Comparison of ENCODE assay signal across 8 mouse cellular contexts in the genomic region with DNA sequence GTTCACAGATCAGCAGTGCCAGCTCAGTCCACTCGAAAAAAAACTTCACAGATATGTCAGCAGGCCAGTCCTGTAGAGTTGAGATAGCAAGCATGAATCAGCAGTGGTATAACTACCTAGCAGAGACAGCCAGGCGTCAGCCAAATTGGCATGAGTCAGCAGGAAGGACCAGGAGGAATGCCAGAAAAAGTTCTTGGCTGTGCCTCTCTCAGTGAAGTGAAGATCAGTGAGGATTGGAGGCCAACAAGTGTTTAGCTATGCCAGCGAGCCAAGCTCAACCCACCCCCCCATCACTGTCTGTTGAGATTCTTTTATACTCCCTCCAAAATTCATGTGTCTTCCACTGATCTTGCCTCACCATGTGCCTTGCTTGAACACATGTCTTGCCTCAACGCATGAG.
DNase-seq lines count a peak whose midpoint lies in the region; ATAC-seq and TF ChIP-seq lines count a peak whose summit lies in the region.

No protein-coding gene starts in this region.

- intact Hi-C loops in gastrocnemius, postnatal 36 days (cut with DNase I): no loop called here

- H3K36me3 ChIP-seq in heart, embryonic 16.5 days (ENCODE audit: control insufficient read depth, insufficient read depth): no peaks in the 10 kb centered on the region
- no peaks in the 10 kb centered on the region for H3K36me3 ChIP-seq in lung, postnatal 0 days (ENCODE audit: insufficient read depth, low read length)
- H3K36me3 ChIP-seq in neural tube, embryonic 15.5 days: no peaks in the 10 kb centered on the region

- peak; percentile 1 for DNase-seq in gastrocnemius, adult 18-20 months (ENCODE audit: low spot score)
- no peak for DNase-seq in gastrocnemius, postnatal 36 days
- DNase-seq in adrenal gland, adult 2 months: peak; percentile 85
- peak; percentile 6 for DNase-seq in lung, postnatal 0 days (ENCODE audit: low spot score)
- DNase-seq in spleen, postnatal 36 days (ENCODE audit: low spot score in 2 of 2): no peak
- DNase-seq in gastrocnemius, postnatal 25 days: no peak

- H3K9me3 ChIP-seq in heart, embryonic 16.5 days (replicated peaks; ENCODE audit: control insufficient read depth, low read length): no peaks in the 10 kb centered on the region
- no peaks in the 10 kb centered on the region for H3K9me3 ChIP-seq in lung, postnatal 0 days (ENCODE audit: low read length)
- no peaks in the 10 kb centered on the region for H3K9me3 ChIP-seq in neural tube, embryonic 15.5 days (replicated peaks)

- no peak for TF ChIP-seq EP300 in lung, postnatal 0 days (IDR thresholded peaks at IDR 0.05)

- no peaks in the 10 kb centered on the region for H3K4me1 ChIP-seq in heart, embryonic 16.5 days (ENCODE audit: control insufficient read depth, insufficient read depth, low read length)
- H3K4me1 ChIP-seq in lung, postnatal 0 days (ENCODE audit: insufficient read depth, low read depth, low read length): no peaks in the 10 kb centered on the region
- H3K4me1 ChIP-seq in neural tube, embryonic 15.5 days: no peaks in the 10 kb centered on the region

- TF ChIP-seq CTCF in lung, postnatal 0 days (IDR thresholded peaks at IDR 0.05): no peak

- WGBS in heart, embryonic 16.5 days: 53% methylated on average over 4 of the region's 4 CpGs
- WGBS in lung, postnatal 0 days: 52% methylated on average over 4 of the region's 4 CpGs
- 84% methylated on average over 4 of the region's 4 CpGs for WGBS in neural tube, embryonic 15.5 days

- H3K27me3 ChIP-seq in heart, embryonic 16.5 days (ENCODE audit: control insufficient read depth, insufficient read depth, low read length): no peaks in the 10 kb centered on the region
- H3K27me3 ChIP-seq in lung, postnatal 0 days (replicated peaks; ENCODE audit: insufficient read depth, low read length): no peaks in the 10 kb centered on the region
- no peaks in the 10 kb centered on the region for H3K27me3 ChIP-seq in neural tube, embryonic 15.5 days (replicated peaks)

- no peak overlapping the region for H3K9ac ChIP-seq in heart, embryonic 16.5 days (ENCODE audit: low read length)
- H3K9ac ChIP-seq in lung, postnatal 0 days (replicated peaks; ENCODE audit: low read depth): no peak overlapping the region
- no peak overlapping the region for H3K9ac ChIP-seq in neural tube, embryonic 15.5 days (replicated peaks)

- peak; percentile 14; the same call in 1 of the 2 replicates for ATAC-seq in heart, embryonic 16.5 days (replicated peaks; ENCODE audit: extremely low read depth, insufficient read depth, low FRiP score)
- ATAC-seq in lung, postnatal 0 days: no peak
- no peak for ATAC-seq in neural tube, embryonic 15.5 days (ENCODE audit: low FRiP score)

- no peak overlapping the region for H3K27ac ChIP-seq in heart, embryonic 16.5 days (ENCODE audit: low read length)
- no peak overlapping the region for H3K27ac ChIP-seq in lung, postnatal 0 days (ENCODE audit: low read length)
- H3K27ac ChIP-seq in neural tube, embryonic 15.5 days (replicated peaks): no peak overlapping the region

- H3K4me2 ChIP-seq in heart, embryonic 16.5 days (ENCODE audit: low read depth, low read length): no peak overlapping the region
- H3K4me2 ChIP-seq in lung, postnatal 0 days (replicated peaks; ENCODE audit: low read depth, low read length): no peak overlapping the region
- H3K4me2 ChIP-seq in neural tube, embryonic 15.5 days: no peak overlapping the region

- H3K4me3 ChIP-seq in heart, embryonic 16.5 days (ENCODE audit: low read length): no peak overlapping the region
- no peak overlapping the region for H3K4me3 ChIP-seq in lung, postnatal 0 days (ENCODE audit: low read depth, low read length)
- no peak overlapping the region for H3K4me3 ChIP-seq in neural tube, embryonic 15.5 days (replicated peaks)

Comparison
In these comparisons a context has a peak if more than half of its experiments do, and no peak if none do; other contexts are left out.
1. DNase-seq: peak in gastrocnemius, adult 18-20 months (single experiment), adrenal gland, adult 2 months (single experiment) and lung, postnatal 0 days (single experiment); none in gastrocnemius, postnatal 36 days (0 of 2), spleen, postnatal 36 days (0 of 2) and gastrocnemius, postnatal 25 days (single experiment).